Mouse (Mus musculus) lung, postnatal 10 days (tissue): ENCODE measurements at regions not wholly inside any gene's neighbourhood (a gene's known extent, or its start where the extent isn't known, plus 50 kb on each side); places are given as distances from the start of the nearest gene placed in this dataset.

Source experiments
- DNase-seq: peaks from one replicate; pipeline ENCODE4 v3.0.0; 2021

DNA sequence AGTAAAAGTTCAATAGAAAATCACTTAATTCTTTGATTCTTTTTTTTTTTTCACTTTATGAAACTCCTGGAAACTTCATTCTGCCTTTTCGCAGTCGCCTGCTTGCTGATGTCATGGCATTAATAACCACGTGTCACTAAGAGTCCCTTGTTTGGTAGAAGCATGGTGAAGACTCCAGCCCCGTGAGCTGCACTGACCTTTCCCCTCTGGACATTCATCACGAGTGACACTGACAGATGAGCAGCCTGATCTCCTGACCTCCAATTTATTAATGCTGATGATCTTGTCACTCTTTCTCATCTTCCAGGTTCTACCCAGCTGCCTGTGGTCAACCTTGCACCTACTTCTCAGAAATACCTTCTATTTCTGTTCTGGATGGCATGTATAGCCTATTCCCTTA lies 867.1 kb upstream of the Slit2 start:
- DNase-seq, result no peak

DNA sequence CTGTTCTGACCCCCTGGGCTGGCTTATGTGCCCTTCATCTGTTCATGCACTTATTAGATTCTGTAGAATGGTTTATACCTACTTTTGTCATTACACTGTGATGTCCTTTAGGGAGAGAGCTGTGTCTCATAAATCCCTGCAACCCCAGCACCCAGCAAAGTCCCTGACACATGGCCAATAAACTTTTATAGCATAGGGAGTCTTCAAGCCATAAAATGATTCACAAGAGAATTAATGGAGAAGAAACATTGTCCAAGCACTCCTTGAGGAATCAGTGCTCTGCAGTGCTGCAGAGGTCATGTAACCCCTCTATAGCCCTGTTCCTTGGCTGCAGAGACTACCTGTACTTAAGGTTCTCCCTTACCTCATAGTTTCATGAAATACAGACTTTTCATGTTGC lies 887.2 kb upstream of the Slit2 start:
- DNase-seq, result no peak

DNA sequence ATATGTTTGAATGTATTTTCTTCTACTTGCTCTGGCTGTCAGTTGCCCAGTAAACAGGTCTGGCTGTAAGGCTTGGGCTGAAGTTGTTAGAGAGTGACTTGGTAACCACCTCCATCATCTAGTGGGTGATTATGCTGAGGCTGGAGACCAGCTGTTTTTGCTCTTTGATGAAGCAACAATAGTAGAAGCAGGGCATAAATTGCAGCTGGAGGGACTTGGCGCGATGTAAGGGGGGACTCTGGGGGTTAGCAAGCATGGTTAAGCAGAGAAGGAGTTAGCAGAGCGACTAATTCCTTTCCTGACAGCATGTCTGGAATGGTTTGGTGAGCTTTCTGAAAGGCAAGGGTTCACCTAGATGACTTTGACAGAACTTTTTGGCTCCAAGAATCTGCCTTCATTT lies 930.0 kb upstream of the Slit2 start:
- DNase-seq, result peak; percentile 21

DNA sequence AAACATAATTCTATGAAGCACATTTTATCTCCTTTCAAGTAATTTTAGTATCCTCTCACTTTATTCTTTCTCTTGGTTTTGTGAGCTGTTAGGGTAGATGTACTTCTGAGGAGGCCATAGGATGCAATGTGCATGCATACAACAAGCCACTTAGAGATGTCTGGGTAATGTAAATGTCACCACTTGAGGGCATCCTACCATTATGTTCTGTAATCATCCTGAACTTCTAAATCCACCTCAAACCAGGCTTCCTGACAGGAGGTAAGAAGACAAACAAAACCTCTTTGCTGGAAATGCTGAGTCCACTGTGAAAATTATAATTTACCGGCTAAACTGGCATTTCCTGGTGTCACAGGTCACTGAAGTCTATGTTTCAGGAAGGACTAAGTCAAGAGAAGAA lies 946.2 kb upstream of the Slit2 start:
- no peak for DNase-seq

GRCm38 (mm10) chr5:47034021-47034420 lies 948.9 kb upstream of the Slit2 start:
- DNase-seq, result no peak

DNA sequence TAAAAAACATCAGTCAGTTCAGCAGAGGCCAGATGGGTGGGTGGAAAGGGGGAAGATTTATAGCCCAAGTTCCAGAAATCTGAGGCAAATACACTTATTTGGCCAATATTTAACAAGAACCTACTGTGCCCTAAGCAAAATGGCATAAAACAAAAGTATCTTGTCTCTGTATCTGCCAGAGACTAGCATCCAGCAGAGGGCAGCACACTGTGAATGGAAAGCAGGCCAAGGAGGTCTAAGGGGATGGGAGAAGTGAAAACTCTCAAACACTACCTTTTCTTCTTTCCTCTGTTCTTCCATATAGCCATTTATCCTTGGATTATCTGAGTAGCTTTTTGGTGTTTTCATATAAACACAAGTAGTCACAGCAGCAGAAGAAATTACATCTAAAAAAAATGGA lies 968.6 kb upstream of the Slit2 start:
- DNase-seq, result peak; percentile 66

GRCm38 (mm10) chr5:46992557-46992956 lies 990.4 kb upstream of the Slit2 start:
- DNase-seq, result peak; percentile 27

- no peak for DNase-seq
Observed at GRCm38 (mm10) chr5:46986519-46986918, 996.4 kb upstream of the Slit2 start.

- no peak for DNase-seq
Observed at GRCm38 (mm10) chr5:46980326-46980725, 1002.6 kb upstream of the Slit2 start.

GRCm38 (mm10) chr5:46968870-46969436 lies 1014.0 kb upstream of the Slit2 start:
- DNase-seq, result no peak

DNA sequence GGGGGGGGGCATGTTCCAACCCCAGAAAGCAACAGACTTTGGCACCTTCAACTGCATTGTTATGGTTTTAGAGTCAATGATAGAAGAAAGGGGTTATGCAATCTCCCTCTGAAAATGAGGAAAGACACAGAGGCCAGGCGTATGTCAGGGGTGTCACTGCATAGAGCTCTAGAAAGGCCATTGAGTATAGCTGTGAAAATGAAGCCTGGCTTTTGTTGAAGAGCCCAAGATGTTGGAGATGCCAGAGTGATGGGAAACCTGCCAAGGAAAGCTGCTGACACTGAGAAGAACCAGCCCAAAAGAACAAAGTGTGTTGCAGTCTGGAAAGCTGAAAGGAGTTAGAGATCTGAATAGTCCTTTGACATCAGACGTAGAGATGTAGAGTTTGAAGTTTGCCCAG lies 1022.2 kb upstream of the Slit2 start:
- peak; percentile 71 for DNase-seq

- DNase-seq, result no peak
Observed at GRCm38 (mm10) chr5:46926324-46926723, 1056.6 kb upstream of the Slit2 start.

GRCm38 (mm10) chr5:46901909-46902308 lies 1044.5 kb upstream of the Lcorl start:
- peak; percentile 21 for DNase-seq

- no peak for DNase-seq
Observed at GRCm38 (mm10) chr5:46894037-46894436, 1036.6 kb upstream of the Lcorl start.

DNA sequence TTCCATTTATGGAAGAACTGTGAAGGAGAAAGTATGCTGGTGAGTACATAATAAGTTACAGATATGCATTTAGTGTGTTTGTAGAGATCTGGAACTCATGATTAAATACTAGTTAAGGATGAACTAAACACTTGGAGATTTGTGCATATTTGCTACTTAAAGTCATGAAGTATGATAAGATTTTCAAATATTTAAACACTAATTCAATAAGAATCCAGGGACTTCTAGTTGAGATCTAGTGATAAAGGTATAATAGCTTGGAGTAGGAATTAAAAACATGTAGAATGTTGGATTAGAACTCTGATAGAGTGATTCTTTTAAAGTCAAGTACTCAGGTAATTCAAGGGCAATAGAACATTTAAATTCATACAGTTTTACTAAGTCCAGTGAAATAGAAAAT lies 1026.5 kb upstream of the Lcorl start:
- no peak for DNase-seq

DNA sequence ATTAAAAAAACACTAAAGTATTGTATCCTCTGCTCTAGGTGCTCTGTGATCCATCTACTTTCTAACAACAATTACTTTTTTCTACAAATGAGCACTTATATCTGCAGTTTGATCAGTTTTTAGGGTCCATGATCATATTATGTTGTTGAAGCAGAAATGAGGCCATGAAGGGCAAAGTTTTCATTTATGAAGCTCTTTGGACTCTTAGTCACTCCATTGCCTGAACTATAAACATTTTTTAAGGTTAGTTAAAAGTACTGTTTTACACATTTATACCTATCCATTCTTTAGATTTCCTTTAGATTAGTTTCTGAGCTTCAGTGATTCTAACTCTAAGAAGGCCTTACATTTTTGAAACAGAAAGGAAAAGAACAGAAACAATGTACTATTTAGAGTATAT lies 999.4 kb upstream of the Lcorl start:
- no peak for DNase-seq

- DNase-seq, result no peak
Observed at GRCm38 (mm10) chr5:46845175-46845574, 987.8 kb upstream of the Lcorl start.

DNA sequence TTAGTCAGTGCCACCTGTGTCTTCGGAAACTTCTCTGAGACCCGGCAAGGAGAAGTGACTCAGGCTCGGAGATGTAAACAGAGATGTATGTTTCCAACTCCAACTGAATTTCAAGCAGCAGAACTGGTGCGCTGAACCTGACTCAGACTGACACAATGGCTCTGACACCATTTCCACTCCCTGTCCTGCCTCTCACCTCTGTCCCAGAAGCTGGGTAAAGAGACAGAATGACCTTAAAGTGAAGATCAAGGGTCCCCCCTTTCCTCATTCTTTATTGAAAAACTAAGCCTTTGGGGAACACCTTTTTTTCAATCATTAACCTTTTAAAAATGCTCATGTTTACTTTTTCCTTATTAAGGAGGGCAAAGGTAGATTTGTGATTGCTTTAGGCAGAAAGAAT lies 979.4 kb upstream of the Lcorl start:
- DNase-seq, result no peak

GRCm38 (mm10) chr5:46830797-46831618 lies 973.6 kb upstream of the Lcorl start:
- peak; percentile 7 for DNase-seq

DNA sequence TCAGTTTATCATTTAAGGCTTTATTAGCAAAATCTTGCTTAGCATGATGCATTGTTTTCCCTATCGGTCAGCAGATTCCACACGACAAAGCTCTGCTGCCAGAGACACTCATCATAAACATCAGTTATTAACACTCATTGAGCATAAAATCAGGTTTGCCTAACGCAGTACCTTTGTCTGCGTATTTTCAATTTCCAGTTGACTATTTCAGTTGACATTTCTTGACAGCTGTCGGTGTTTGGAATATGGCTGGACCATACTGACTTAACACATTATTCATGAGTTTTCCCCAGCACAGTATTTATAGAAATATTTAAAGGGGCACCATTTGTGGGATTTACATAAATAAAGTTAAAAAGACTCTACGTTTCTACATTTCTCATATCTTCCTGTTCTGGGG lies 972.7 kb upstream of the Lcorl start:
- DNase-seq, result no peak

DNA sequence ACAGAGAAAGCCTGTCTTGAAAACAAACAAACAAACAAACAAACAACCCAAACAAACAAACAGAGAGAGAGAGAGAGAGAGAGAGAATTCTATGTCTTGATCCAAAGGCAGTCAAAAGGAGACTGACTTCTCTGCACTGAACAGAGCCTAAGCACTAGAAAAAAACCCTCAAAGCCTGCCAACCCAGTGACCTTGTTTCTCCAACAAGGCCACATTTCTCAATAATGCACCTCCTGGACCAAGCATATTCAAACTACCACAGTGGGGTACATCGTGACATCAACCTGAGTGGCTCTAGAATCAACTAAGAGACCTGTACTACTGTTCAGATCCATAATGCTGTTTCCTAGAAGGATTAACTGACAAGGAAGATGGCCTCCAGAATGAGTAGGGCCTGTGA lies 969.0 kb upstream of the Lcorl start:
- DNase-seq, result no peak

DNA sequence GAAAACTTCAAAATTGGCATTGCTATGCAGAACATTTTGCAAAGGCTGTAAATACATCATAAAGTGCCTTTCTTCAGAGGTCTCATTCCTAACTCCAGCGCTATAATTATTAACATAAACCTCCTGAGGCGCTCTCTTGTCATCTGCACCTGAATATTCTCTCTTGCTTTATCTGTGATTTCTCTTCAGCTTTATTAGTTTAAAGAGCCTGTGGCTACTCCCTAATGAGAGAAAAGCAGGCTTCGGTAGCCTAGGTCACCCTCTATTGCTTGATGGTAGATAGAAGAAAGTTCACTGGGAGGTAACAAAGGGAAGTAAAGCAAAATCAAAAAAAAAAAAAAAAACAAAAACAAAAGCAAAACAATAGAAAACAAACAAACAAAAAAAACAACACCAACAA lies 967.5 kb upstream of the Lcorl start:
- DNase-seq, result no peak

GRCm38 (mm10) chr5:46795102-46795501 lies 937.7 kb upstream of the Lcorl start:
- DNase-seq, result no peak

- DNase-seq, result no peak
Observed at GRCm38 (mm10) chr5:46794028-46794705, 936.8 kb upstream of the Lcorl start.
